Mouse (Mus musculus) spleen, adult 2 months (tissue): ENCODE data around the gene Iqch.

ENCODE experiments used
- CTCF ChIP-seq: fragments of 200-500 bp; IDR thresholded peaks from 2 replicates; pipeline ENCODE4 v1.5.1; 2011; ENCODE audit warnings: mild to moderate bottlenecking, inconsistent platforms; ENCODE audit not compliant: insufficient read depth, insufficient read length, insufficient replicate concordance; ENCODE audit errors: extremely low read depth
- POLR2A ChIP-seq: fragments of 200-500 bp; IDR thresholded peaks from 2 replicates; pipeline ENCODE4 v1.6.1; 2011; ENCODE audit warnings: low read depth, low read length, inconsistent platforms

DNA sequence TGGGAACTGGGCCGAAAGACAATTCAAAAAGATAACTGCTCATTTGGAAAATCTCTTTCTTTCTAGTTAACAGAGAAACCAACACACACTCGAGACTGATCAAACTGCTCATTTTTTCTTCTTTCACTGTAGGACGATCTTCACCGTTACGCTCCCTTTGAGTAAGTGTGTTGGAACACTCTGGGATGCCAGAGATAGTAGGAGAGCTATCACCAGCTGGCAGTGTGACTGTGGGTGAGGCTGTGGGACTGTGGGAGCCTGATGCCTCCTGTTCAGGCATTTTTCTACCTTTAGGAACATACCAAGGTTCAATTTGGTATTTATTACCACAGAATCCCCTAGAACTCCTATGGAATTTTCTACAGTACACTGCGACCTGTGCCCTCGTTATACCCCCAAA is 206.7 kb downstream of the Iqch start:
- TF ChIP-seq CTCF (no peak), POLR2A (no peak)
